13 mouse cellular contexts compared by ENCODE assay signal in the genomic region with DNA sequence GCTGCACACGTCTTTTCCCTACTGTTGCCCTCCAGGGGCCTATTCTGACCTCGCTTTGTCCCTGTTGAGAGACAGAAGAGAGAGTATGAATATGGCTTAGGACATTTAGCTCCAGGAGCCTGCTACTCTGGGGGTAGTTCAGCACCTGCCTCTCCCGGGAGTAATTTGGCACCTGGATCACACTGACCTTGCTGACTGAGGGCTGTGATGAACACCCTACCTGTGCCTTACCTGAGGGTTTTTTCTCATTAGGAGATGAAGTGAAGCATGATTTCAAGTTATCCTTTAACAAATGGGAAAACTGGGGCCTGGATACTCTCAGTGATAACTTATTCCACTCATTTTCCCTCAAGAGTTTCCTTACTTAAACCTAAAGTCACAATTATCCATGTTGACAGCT.
"Had no signal": no experiment of that assay in that cellular context is flagged by ENCODE, and none has a peak within 500 bp of the region (broad histone marks: within the 10 kb centered on the region; RNA-seq: fewer than 3 reads in every experiment).

No protein-coding gene starts in this region.

- H3K9ac ChIP-seq: intestine, embryonic 15.5 days; limb, embryonic 13.5 days; liver, embryonic 14.5 days; neural tube, embryonic 15.5 days; stomach, embryonic 15.5 days had no signal

- H3K4me2 ChIP-seq: intestine, embryonic 15.5 days; limb, embryonic 13.5 days; neural tube, embryonic 15.5 days; stomach, embryonic 15.5 days had no signal

- H3K9me3 ChIP-seq: intestine, embryonic 15.5 days; limb, embryonic 13.5 days; neural tube, embryonic 15.5 days; stomach, embryonic 15.5 days had no signal

- H3K27ac ChIP-seq: intestine, embryonic 15.5 days; kidney, postnatal 0 days; limb, embryonic 13.5 days; liver, embryonic 14.5 days; neural tube, embryonic 15.5 days; stomach, embryonic 15.5 days had no signal

- H3K4me1 ChIP-seq: intestine, embryonic 15.5 days; limb, embryonic 13.5 days; stomach, embryonic 15.5 days had no signal

- H3K27me3 ChIP-seq: intestine, embryonic 15.5 days; limb, embryonic 13.5 days; neural tube, embryonic 15.5 days; stomach, embryonic 15.5 days had no signal

- H3K4me3 ChIP-seq: intestine, embryonic 15.5 days; limb, embryonic 13.5 days; neural tube, embryonic 15.5 days; stomach, embryonic 15.5 days had no signal

- H3K36me3 ChIP-seq: intestine, embryonic 15.5 days; limb, embryonic 13.5 days; neural tube, embryonic 15.5 days; stomach, embryonic 15.5 days had no signal

- ATAC-seq: intestine, embryonic 15.5 days; midbrain, embryonic 16.5 days had no signal

- DNase-seq: layer of hippocampus, adult 9-11 months; left cerebral cortex, postnatal 4 days; lung, adult 18-20 months; right cerebral cortex, postnatal 4 days; thymus, adult 2 months; thymus, postnatal 36 days had no signal
